Mouse (Mus musculus) B cell, adult 2 months (primary cell): Measurements from ENCODE around the gene Hoxb6.

Source experiments
- DNase-seq, 2 experiments: peaks; one replicate each; pipeline ENCODE4 v3.0.0; 2022

Hoxb6 gene

DNA sequence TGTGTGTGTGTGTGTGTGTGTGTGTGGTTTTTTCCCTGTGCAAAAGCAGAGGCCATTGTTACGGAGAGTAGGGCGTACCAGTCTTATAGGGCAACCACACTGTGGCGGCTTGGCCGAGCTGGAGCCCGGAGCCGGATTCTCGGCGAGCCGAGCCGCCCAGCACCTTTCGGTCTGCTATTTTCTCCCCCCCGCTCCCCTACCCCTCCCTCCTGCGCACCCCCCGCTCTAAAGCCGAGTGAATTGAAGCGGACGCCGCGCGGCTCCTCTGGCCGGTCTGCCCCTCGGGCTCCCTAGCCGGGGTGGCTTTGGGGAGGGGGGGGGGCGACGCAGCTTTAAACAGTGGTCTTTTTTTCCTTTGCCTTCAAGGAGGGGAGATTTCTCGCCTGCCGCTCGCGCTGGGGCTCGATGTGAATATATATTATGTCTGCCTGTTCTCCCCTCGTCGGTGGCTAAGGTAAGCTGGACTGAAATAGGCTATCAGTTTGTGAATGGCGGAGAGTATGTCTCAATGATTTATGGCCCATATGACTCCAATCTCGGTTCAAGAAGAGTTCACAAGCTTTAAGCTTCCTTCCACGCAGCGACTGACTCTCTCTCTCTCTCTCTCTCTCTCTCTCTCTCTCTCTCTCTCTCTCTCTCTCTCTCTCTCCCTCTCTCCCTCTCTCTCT, 48.6 kb downstream of the Hoxb6 start:
- no peak for DNase-seq

DNA sequence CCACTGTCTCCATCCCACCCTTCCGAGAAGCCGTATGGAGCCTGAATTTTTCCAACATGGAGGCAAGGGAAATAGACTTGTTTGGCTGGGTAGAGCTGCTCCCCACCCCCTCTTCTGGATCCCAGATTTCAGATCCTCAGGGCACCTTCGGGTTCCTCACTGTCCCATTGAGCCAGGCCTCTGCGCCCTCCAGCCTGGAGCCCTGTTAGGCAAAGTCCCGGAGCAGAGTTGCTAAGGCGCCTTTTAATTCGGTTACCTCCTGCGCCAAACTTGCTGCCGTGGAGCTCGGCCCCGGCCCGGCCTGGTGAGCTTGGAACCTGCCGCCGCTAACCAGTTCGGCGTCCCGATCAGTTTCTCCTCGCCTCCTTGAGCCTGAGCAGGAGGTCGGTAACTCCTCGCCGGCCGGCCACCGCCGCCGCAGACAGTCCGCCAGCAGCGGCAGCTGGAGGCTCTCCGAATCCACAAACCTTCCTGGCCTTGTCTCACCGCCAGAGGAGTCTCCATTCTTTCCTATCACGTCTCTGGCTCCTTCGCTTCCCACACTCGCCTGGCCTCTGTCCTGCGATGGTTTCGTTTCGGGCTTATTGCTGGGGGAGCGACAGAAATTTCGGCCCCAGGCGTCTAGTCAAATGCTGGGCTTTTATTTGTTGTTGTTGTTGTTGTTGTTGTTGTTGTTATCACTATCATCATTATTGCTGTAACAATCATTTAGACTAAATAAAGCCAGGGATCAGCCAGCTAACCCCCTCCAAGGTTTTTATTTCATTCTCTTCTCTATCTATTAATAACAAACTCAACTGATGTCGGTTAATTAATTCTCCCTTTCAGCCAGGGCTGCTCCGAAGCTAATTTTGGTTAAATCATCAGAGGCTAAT, 49.7 kb downstream of the Hoxb6 start:
- no peak for DNase-seq

DNA sequence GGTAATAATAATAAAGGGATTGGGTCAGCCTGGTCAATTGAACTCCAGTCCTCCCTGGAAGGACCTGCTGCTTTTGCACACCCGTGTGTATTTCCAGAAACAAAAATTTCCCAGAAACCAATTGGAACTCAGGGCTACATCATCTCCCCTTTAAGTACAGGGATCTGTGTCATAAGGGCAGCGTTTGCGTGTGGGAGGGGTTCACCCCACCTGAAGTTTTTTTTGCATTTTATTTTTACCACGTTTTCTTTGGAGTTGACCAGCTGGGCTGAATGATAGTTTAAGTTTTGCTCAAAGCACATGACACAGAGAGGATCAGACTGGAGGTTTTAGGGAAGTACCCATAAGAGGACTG, 50.3 kb downstream of the Hoxb6 start:
- no peak for DNase-seq

DNA sequence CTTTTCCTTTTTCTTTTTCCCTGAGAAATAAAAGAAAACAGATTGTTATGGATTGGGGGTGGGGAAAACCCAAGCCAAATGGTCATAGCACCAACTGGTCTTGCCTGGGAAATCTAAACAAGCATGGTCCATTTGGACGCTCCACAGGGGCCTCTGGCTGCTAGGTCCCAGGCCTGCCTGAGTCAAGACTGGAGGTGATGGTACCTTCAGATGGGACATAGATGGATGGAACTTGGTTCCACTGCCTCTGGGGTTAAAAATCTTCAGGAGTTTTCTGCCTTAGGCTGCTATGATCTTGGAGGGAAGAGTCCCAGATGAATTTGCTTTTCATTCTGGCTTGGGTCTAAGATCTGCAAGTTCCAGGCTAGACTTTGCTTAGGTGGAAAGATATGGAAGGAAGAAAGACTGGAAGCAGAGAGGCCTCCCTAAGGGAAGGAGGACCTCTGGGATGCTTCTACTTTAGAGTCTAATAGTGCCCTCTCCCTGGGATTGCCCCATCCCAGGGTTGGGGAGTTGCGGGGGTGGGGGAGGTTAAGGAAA, 51.0 kb downstream of the Hoxb6 start:
- no peak for DNase-seq

DNA sequence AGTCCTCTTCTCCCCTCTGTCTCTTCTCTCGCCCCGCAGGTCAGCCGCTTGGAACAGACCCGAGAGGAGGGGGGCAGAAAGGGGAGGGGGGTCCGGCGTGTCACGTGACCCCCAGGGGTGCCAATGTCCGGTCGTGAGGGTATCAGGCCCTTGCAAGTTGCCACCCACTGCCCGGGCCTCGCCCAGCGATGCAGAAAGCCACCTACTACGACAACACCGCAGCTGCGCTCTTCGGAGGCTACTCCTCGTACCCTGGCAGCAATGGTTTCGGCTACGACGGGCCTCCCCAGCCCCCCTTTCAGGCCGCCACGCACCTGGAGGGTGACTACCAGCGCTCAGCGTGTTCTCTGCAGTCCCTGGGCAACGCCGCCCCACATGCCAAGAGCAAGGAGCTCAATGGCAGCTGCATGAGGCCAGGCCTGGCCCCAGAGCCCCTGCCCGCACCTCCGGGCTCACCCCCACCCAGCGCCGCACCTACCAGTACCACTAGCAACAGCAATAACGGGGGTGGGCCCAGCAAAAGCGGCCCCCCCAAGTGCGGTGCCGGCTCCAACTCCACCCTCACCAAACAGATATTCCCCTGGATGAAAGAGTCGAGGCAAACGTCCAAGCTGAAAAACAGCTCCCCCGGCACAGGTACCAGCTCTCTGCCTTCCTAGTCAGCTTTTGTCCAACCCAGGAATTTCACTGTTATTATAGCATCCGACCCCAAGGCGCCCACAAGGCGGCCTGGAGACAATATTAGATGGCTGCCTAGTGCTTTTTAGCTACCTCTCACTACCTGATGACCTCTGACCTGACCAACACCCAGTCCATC, 52.0 kb downstream of the Hoxb6 start:
- no peak for DNase-seq

DNA sequence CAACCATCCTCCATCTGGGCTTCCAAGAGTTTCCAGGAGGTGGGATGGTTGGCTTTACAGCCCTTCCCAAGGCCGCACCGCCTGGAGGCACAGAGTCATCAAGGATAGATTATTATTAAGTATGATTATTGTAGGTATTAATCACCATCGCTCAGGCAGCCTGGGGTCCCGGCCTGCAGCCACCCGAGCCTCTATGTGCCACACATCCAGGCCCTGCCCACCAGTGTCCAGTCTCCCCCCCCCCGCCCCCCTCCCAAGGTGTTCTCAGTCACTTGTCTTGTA, 52.5 kb downstream of the Hoxb6 start:
- no peak for DNase-seq

DNA sequence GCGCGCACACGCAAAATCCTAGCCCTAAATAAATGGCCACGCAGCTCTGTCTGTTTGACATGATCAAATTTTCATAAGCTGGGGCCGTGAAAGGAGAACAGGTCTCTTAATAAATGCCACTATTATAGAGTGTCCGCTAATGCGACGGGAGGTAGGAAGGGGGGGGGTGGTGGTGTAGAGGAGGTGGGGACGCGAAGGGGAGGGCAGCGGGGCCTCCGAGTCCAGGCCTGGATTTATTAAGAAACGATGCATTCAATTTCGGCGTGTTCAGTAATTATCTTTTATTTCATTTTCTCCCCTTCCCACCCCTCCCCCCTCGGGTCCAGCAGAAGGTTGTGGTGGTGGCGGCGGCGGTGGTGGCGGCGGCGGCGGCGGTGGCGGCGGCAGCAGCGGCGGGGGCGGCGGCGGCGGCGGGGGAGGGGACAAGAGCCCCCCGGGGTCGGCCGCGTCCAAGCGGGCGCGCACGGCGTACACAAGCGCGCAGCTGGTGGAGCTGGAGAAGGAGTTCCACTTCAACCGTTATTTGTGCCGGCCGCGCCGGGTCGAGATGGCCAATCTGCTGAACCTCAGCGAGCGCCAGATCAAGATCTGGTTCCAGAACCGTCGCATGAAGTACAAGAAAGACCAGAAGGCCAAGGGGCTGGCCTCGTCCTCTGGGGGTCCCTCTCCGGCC, 53.1 kb downstream of the Hoxb6 start:
- no peak for DNase-seq

DNA sequence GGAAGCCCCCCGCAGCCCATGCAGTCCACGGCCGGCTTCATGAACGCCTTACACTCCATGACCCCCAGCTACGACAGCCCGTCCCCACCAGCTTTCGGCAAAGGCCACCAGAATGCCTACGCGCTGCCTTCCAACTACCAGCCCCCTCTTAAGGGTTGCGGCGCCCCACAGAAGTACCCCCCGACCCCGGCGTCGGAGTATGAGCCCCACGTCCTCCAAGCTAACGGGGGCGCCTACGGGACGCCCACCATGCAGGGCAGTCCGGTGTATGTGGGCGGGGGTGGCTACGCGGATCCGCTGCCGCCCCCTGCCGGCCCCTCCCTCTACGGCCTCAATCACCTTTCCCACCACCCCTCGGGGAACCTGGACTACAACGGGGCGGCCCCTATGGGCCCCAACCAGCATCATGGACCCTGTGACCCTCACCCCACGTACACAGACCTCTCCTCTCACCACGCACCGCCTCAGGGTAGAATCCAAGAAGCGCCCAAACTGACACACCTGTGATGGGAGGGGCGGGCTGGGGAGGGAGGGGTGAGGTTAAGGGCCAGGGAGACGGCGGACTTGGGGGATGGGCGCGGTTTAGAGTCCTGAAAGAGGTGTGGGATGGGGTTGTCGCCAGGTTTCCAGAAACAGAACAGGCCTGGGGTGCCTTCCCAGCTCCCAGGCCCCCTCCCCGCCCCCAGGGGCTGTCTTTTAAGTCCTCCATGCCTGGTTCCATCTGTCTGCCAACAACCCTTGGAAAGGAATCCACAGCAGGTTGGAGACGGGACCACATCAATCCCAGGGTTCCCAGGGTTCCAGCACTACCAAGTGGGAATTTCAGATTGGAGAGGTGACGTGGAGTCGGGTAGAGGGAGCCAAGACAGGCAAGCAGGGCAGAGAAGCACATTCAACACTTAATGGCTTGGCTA, 53.9 kb downstream of the Hoxb6 start:
- DNase-seq: no peak

DNA sequence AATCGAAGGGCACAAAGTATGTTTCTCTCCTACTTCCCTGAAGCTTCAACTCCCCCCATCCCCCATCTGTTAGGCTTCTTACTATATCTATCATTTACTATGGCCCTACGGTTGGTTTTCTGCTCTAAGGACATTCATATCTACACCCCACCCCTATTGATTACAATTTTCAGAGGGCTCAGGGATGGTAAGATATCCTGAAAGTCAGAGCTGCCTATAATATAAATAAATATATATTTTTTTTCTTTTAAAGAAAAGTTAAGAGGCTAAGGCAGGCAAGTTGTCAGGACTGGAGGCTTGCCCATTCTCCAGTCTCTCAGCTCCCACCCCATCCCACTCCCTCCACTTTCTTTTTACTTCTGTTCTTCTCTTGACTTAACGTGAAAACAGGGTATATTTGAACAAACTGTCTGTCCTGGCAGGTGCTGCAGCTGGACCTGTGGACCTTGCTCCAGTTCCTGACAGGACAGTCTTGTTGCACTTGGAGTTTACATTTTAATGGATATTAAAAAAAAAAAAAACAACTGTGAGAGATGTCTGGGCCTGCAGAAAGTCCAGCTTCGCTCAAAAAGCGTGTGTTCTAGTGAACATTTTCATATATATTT, 54.7 kb downstream of the Hoxb6 start:
- no peak for DNase-seq

DNA sequence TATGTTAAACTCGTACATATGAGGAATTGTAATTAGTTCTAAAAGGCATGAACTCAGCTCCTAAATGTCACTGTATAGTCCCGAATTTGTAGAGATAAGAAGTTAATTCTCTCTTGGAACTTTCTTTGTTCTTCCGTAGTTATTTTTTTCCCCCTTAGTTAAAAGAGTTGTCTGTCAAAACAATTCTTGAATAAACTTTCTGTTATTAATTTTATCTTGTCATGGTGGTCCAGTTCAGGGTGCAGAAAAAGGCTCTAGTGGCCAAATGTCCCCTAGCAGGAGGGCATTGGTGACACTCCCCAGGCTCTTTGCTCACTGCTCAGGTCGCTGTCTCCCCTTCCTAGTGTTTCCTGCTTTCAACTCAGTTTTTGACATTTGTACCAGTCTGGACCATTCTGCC, 55.4 kb downstream of the Hoxb6 start:
- no peak for DNase-seq

DNA sequence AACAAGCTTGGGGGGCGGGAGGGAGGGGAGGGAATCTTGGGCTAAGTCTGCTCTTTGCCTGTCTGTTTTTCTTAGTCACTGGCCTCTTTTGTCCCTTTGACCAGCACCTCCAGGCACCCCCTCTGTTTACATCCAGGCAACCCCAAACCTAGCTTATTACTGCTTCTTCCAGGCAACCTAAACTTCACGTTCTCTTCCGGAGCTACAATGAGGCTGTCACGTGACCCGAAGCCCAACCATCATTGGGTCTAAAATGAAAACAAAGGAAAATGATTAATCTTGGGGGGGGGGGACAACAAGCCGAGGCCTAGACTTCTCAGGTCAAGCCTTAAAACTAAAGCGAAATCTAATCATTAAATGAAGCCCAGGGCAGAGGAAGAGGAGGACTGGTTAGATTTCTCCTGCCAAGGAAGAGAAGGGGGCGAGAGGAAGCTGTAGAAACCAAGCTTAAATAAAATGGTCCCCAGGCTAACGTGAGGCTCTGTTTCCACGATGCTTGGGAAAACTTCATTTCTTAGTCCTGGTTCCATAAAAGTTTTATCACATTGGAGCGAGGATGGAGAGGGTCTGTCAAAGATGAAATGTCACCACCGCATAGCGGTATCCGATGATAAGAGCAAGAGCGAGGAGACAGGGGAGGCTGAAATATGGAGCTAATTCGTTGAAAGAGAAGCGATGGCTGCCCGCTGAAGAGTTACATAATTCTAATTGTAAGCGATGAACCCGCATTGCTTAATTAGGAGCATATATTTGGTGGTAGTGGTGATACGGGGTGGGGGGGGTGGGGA, 56.1 kb downstream of the Hoxb6 start:
- no peak for DNase-seq

DNA sequence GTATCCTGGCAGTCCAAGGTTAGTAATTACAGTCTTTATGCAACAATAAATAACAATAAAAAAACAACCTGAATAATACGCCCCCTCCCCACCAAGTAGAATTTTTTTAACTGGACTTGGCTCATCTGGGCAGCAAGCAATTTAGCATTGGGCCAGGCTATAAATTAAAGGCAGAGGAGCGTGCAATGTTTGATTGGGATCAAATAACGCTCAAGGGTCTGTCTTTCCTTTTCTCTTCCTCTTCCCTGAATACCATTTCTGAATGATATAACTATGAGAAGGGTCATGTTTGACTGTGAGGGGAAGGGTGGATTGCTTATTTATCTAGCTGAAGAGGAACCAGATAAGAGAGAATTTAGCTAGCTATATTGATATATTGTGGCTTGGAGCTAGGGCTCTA, 56.7 kb downstream of the Hoxb6 start:
- no peak for DNase-seq

DNA sequence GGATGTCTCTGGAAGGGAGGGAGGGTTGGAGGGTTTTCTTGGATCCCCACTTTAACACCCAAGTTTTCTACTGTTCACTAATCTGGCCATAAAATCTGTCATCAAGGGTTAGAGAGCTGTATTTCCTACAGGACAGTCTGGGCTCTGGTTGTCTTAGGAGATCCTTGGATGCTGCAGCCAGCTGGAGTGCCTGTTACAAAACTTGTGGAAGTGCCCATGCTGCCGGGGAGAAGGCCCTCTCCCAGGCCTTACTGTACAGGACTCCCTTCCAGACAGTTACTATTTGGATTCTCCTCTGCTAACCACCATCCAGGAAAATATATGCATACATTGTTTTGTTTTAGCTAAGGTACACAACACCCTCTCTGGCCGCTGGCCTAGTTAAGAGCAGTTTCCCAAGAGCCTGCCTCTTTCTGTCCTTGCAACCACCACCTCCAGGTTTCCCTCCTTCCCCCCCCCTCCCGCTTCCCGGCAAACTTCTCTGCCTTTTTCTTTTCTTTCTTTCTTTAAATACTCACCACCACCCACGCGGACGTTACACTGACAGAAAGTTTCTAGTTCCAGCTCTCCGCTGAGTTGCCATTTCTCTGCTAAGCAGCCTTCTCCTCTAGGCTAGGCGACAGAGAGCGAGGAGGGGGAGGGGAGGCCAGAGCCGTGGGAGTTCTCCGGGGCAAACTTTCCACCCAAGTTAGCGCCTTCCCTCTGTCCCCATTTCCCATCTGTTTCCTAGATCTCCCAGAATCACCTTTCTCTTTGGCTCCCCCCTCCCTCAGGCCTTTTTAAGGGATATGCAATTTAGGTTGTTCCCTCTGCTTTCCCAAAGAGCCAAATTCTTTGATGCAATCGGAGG, 57.4 kb downstream of the Hoxb6 start:
- no peak for DNase-seq

DNA sequence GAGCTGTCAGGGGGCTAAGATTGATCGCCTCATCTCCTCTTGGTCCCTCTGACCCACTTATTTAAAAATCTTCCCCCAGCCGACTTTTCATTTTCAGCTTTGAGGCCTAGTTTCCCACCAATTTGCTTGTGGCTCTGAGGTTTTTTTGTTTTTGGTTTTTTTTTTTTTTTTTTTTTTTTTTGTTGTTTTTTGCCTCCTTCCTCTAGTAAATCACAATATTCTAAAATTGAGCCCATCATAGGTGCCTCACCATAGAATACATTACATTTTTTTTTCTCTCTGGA, 58.0 kb downstream of the Hoxb6 start, which contains the start of gene Hoxb2:
Gene Hoxb2 (plus strand): TSS at position 185 of the 284 bp plus-strand sequence.
- DNase-seq: no peak

DNA sequence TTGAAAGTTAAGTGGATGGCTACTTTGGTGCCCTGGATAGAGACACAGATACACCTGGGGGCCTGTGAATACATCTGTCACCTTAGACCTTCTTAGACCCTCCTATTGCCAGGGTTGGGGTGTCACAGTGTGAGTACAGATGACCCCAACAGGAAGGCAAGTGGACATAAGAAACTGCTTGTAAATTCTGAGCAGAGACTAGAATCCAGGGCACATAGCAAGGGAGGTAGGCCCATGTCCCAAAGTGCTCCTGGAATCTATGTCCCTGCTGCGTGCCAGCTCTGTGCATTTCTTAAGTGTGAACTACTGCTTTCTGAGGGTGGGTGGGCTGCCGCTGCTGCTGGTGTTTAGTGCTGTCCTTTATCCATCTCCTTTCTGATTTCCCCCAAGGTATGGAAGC, 58.5 kb downstream of the Hoxb6 start:
- no peak for DNase-seq
